Mouse (Mus musculus): ENCODE results near the gene Prrx1. TPM values are rescaled to one million over a fixed set of nuclear protein-coding genes. Genes with fewer than 3 reads are reported as not detected.

The Prrx1 gene
- polyA plus RNA-seq, 1 experiment: 1.9 TPM

GRCm38 (mm10) chr1:163313921-163314725, 613 bp upstream of the Prrx1 start:
- DNase-seq: no peak
- Histone ChIP-seq H3K36me3 (ENCODE audit: control insufficient read depth, insufficient read depth, low read length) (no peaks in the 10 kb centered on the region), H3K27me3 (ENCODE audit: control insufficient read depth, insufficient read depth, low read length) (peaks cover 10% of the 10 kb centered on the region; the same call in 1 of the 2 replicates), H3K4me1 (replicated peaks; ENCODE audit: control insufficient read depth, insufficient read depth, low read length) (no peaks in the 10 kb centered on the region), H3K4me3 (ENCODE audit: control insufficient read depth, insufficient read depth, low read length) (no peak overlapping the region), H3K27ac (ENCODE audit: control insufficient read depth, insufficient read depth, low read length) (no peak overlapping the region)
- TF ChIP-seq CTCF (IDR thresholded peaks at IDR 0.05; ENCODE audit: borderline replicate concordance, control insufficient read depth, extremely low read depth, insufficient read depth, low read length, poor library complexity): no peak
- TF ChIP-seq POLR2A (IDR thresholded peaks at IDR 0.05; ENCODE audit: control insufficient read depth, extremely low read depth, insufficient read depth, low read length, poor library complexity): no peak
- WGBS: 5% methylated on average over 21 of the region's 21 CpGs

- TF ChIP-seq POLR2A (IDR thresholded peaks at IDR 0.05; ENCODE audit: control insufficient read depth, extremely low read depth, insufficient read depth, low read length, poor library complexity) (no peak), CTCF (IDR thresholded peaks at IDR 0.05; ENCODE audit: borderline replicate concordance, control insufficient read depth, extremely low read depth, insufficient read depth, low read length, poor library complexity) (no peak)
- WGBS: 11% methylated on average over 59 of the region's 59 CpGs
- Histone ChIP-seq H3K4me1 (replicated peaks; ENCODE audit: control insufficient read depth, insufficient read depth, low read length) (no peaks in the 10 kb centered on the region), H3K27ac (ENCODE audit: control insufficient read depth, insufficient read depth, low read length) (no peak overlapping the region), H3K4me3 (ENCODE audit: control insufficient read depth, insufficient read depth, low read length) (no peak overlapping the region), H3K36me3 (ENCODE audit: control insufficient read depth, insufficient read depth, low read length) (no peaks in the 10 kb centered on the region), H3K27me3 (ENCODE audit: control insufficient read depth, insufficient read depth, low read length) (peaks cover 13% of the 10 kb centered on the region; the same call in 1 of the 2 replicates)
- no peak for DNase-seq
Observed at GRCm38 (mm10) chr1:163311861-163312811, 1.4 kb downstream of the Prrx1 start.

GRCm38 (mm10) chr1:163311006-163311836, 2.3 kb downstream of the Prrx1 start:
- Histone ChIP-seq H3K4me1 (replicated peaks; ENCODE audit: control insufficient read depth, insufficient read depth, low read length) (no peaks in the 10 kb centered on the region), H3K4me3 (ENCODE audit: control insufficient read depth, insufficient read depth, low read length) (no peak overlapping the region), H3K27ac (ENCODE audit: control insufficient read depth, insufficient read depth, low read length) (no peak overlapping the region), H3K27me3 (ENCODE audit: control insufficient read depth, insufficient read depth, low read length) (peaks cover 13% of the 10 kb centered on the region; the same call in 1 of the 2 replicates), H3K36me3 (ENCODE audit: control insufficient read depth, insufficient read depth, low read length) (no peaks in the 10 kb centered on the region)
- TF ChIP-seq CTCF (IDR thresholded peaks at IDR 0.05; ENCODE audit: borderline replicate concordance, control insufficient read depth, extremely low read depth, insufficient read depth, low read length, poor library complexity) (no peak), POLR2A (IDR thresholded peaks at IDR 0.05; ENCODE audit: control insufficient read depth, extremely low read depth, insufficient read depth, low read length, poor library complexity) (no peak)
- 54% methylated on average over 13 of the region's 13 CpGs for WGBS
- no peak for DNase-seq

- TF ChIP-seq CTCF (IDR thresholded peaks at IDR 0.05; ENCODE audit: borderline replicate concordance, control insufficient read depth, extremely low read depth, insufficient read depth, low read length, poor library complexity) (no peak), POLR2A (IDR thresholded peaks at IDR 0.05; ENCODE audit: control insufficient read depth, extremely low read depth, insufficient read depth, low read length, poor library complexity) (no peak)
- no peak overlapping the region for H3K4me3 ChIP-seq (ENCODE audit: control insufficient read depth, insufficient read depth, low read length)
- H3K36me3 ChIP-seq (ENCODE audit: control insufficient read depth, insufficient read depth, low read length): no peaks in the 10 kb centered on the region
- WGBS: 53% methylated on average over 8 of the region's 8 CpGs
- no peak for DNase-seq
- H3K27ac ChIP-seq (ENCODE audit: control insufficient read depth, insufficient read depth, low read length): no peak overlapping the region
- no peaks in the 10 kb centered on the region for H3K4me1 ChIP-seq (replicated peaks; ENCODE audit: control insufficient read depth, insufficient read depth, low read length)
- H3K27me3 ChIP-seq (ENCODE audit: control insufficient read depth, insufficient read depth, low read length): peaks cover 13% of the 10 kb centered on the region; the same call in 1 of the 2 replicates
Observed at GRCm38 (mm10) chr1:163310023-163310754, 3.3 kb downstream of the Prrx1 start.

GRCm38 (mm10) chr1:163309466-163309865, 4.0 kb downstream of the Prrx1 start:
- Histone ChIP-seq H3K27me3 (ENCODE audit: control insufficient read depth, insufficient read depth, low read length) (peaks cover 8% of the 10 kb centered on the region; the same call in 1 of the 2 replicates), H3K27ac (ENCODE audit: control insufficient read depth, insufficient read depth, low read length) (no peak overlapping the region), H3K4me3 (ENCODE audit: control insufficient read depth, insufficient read depth, low read length) (no peak overlapping the region), H3K4me1 (replicated peaks; ENCODE audit: control insufficient read depth, insufficient read depth, low read length) (no peaks in the 10 kb centered on the region), H3K36me3 (ENCODE audit: control insufficient read depth, insufficient read depth, low read length) (no peaks in the 10 kb centered on the region)
- no peak for DNase-seq
- 46% methylated on average over 2 of the region's 2 CpGs for WGBS
- no peak for TF ChIP-seq POLR2A (IDR thresholded peaks at IDR 0.05; ENCODE audit: control insufficient read depth, extremely low read depth, insufficient read depth, low read length, poor library complexity)
